Mouse (Mus musculus) hindbrain, embryonic 15.5 days (tissue): ENCODE measurements around the gene Arl15. TPM values are rescaled to one million over a fixed set of nuclear protein-coding genes. Genes with fewer than 3 reads are reported as not detected.

Experiments used
- ATAC-seq: fragments of 200-750 bp; cut with Nextera tagmentation; 2 replicates; pipeline ENCODE4 v1.8.0; 2017; ENCODE audit warnings: low read depth, moderate number of reproducible peaks, moderate TSS enrichment; ENCODE audit not compliant: low FRiP score
- H3K27ac ChIP-seq: fragments of 300-500 bp; sonication (generic); replicated peaks from 2 replicates; pipeline ENCODE4 v1.5.1; 2015; ENCODE audit warnings: mild to moderate bottlenecking, inconsistent platforms
- H3K27me3 ChIP-seq: fragments of 300-500 bp; sonication (generic); 2 replicates; pipeline ENCODE4 v1.6.1; 2015; ENCODE audit warnings: control low read depth, inconsistent platforms
- H3K36me3 ChIP-seq: fragments of 300-500 bp; sonication (generic); 2 replicates; pipeline ENCODE4 v1.6.1; 2015; ENCODE audit warnings: control low read depth, inconsistent platforms
- H3K4me1 ChIP-seq: fragments of 300-500 bp; sonication (generic); replicated peaks from 2 replicates; pipeline ENCODE4 v1.6.1; 2015; ENCODE audit warnings: control low read depth, inconsistent platforms
- H3K4me2 ChIP-seq: fragments of 300-500 bp; sonication (generic); 2 replicates; pipeline ENCODE4 v1.6.1; 2015; ENCODE audit warnings: moderate library complexity, mild to moderate bottlenecking, inconsistent platforms
- H3K4me3 ChIP-seq: fragments of 300-500 bp; sonication (generic); 2 replicates; pipeline ENCODE4 v1.5.1; 2015; ENCODE audit warnings: mild to moderate bottlenecking, inconsistent platforms
- H3K9ac ChIP-seq: fragments of 300-500 bp; sonication (generic); 2 replicates; pipeline ENCODE4 v1.6.1; 2015; ENCODE audit warnings: inconsistent platforms
- H3K9me3 ChIP-seq: fragments of 300-500 bp; sonication (generic); 2 replicates; pipeline ENCODE4 v1.6.1; 2016; ENCODE audit warnings: control low read depth, inconsistent platforms
- WGBS: fragments of 180-500 bp; shearing (Covaris S2); methylation state at CpG from one replicate; pipeline ENCODE4 v1.1.7; 2015; 5-methylcytosine and 5-hydroxymethylcytosine counted together
- polyA plus RNA-seq: library from polyadenylated mRNA; unstranded; fragments of >200 nt; fragmentation: Nextera tagmentation; extraction: Ambion mirVana; gene quantifications from 2 replicates; pipeline ENCODE4 v1.2.1, GENCODE M21; 2015

Arl15 gene
- polyA plus RNA-seq, 1 experiment from 2014 or later = 13.8 TPM

GRCm38 (mm10) chr13:113882959-113883358 is 88.7 kb downstream of the Arl15 start:
- Histone ChIP-seq H3K4me2 (no peak overlapping the region), H3K36me3 (no peaks in the 10 kb centered on the region), H3K9me3 (no peaks in the 10 kb centered on the region), H3K27me3 (no peaks in the 10 kb centered on the region), H3K9ac (no peak overlapping the region), H3K4me3 (no peak overlapping the region), H3K27ac (no peak overlapping the region), H3K4me1 (peaks cover 27% of the 10 kb centered on the region)
- 13% methylated on average over 1 of the region's 1 CpGs for WGBS
- no peak for ATAC-seq

- H3K9me3 ChIP-seq = no peaks in the 10 kb centered on the region
- H3K4me2 ChIP-seq = no peak overlapping the region
- no peak for ATAC-seq
- H3K27me3 ChIP-seq = no peaks in the 10 kb centered on the region
- no peak overlapping the region for H3K9ac ChIP-seq
- 35% methylated on average over 6 of the region's 6 CpGs for WGBS
- no peak overlapping the region for H3K4me3 ChIP-seq
- H3K36me3 ChIP-seq = no peaks in the 10 kb centered on the region
- H3K27ac ChIP-seq = no peak overlapping the region
- H3K4me1 ChIP-seq = peaks cover 9% of the 10 kb centered on the region
Measured at GRCm38 (mm10) chr13:113887090-113887489, 92.8 kb downstream of the Arl15 start.

- no peak for ATAC-seq
- Histone ChIP-seq H3K9ac (no peak overlapping the region), H3K27me3 (no peaks in the 10 kb centered on the region), H3K27ac (no peak overlapping the region), H3K4me1 (peaks cover 9% of the 10 kb centered on the region), H3K36me3 (no peaks in the 10 kb centered on the region), H3K9me3 (no peaks in the 10 kb centered on the region), H3K4me2 (peak overlapping the region; percentile 33; the same call in 1 of the 2 replicates), H3K4me3 (no peak overlapping the region)
- 66% methylated on average over 5 of the region's 5 CpGs for WGBS
Measured at GRCm38 (mm10) chr13:113888126-113888525, 93.8 kb downstream of the Arl15 start.

GRCm38 (mm10) chr13:113888704-113889103 is 94.4 kb downstream of the Arl15 start:
- Histone ChIP-seq H3K36me3 (no peaks in the 10 kb centered on the region), H3K4me2 (peak overlapping the region; percentile 33), H3K9me3 (no peaks in the 10 kb centered on the region), H3K27ac (no peak overlapping the region), H3K4me3 (no peak overlapping the region), H3K27me3 (no peaks in the 10 kb centered on the region), H3K4me1 (peaks cover 9% of the 10 kb centered on the region), H3K9ac (0 out of 2 replicates have a peak overlapping the region, but pooled peaks have one; percentile 6)
- no peak for ATAC-seq
- 33% methylated on average over 16 of the region's 16 CpGs for WGBS

- Histone ChIP-seq H3K4me3 (no peak overlapping the region), H3K4me2 (peak overlapping the region; percentile 33), H3K9ac (0 out of 2 replicates have a peak overlapping the region, but pooled peaks have one; percentile 6), H3K9me3 (no peaks in the 10 kb centered on the region), H3K27ac (no peak overlapping the region), H3K27me3 (no peaks in the 10 kb centered on the region), H3K4me1 (peaks cover 9% of the 10 kb centered on the region), H3K36me3 (no peaks in the 10 kb centered on the region)
- 60% methylated on average over 24 of the region's 24 CpGs for WGBS
- ATAC-seq = no peak
Measured at GRCm38 (mm10) chr13:113889140-113890055, 95.1 kb downstream of the Arl15 start.

- no peaks in the 10 kb centered on the region for H3K4me1 ChIP-seq
- no peaks in the 10 kb centered on the region for H3K9me3 ChIP-seq
- WGBS = 78% methylated on average over 10 of the region's 10 CpGs
Measured at GRCm38 (mm10) chr13:113896684-113897083, 102.4 kb downstream of the Arl15 start.

GRCm38 (mm10) chr13:113897498-113897897 is 103.2 kb downstream of the Arl15 start:
- H3K4me1 ChIP-seq = no peaks in the 10 kb centered on the region
- 93% methylated on average over 3 of the region's 3 CpGs for WGBS
- H3K36me3 ChIP-seq = no peaks in the 10 kb centered on the region
- H3K27me3 ChIP-seq = no peaks in the 10 kb centered on the region
- no peaks in the 10 kb centered on the region for H3K9me3 ChIP-seq
- no peak for ATAC-seq
- H3K4me2 ChIP-seq = no peak overlapping the region
- no peak overlapping the region for H3K9ac ChIP-seq
- H3K4me3 ChIP-seq = no peak overlapping the region
- no peak overlapping the region for H3K27ac ChIP-seq

More at GRCm38 (mm10) chr13:113896684-113897083, 102.4 kb downstream of the Arl15 start:
- no peaks in the 10 kb centered on the region for H3K36me3 ChIP-seq
- H3K27me3 ChIP-seq = no peaks in the 10 kb centered on the region
- H3K27ac ChIP-seq = no peak overlapping the region
- H3K4me2 ChIP-seq = no peak overlapping the region
- no peak overlapping the region for H3K9ac ChIP-seq
- no peak for ATAC-seq
- H3K4me3 ChIP-seq = no peak overlapping the region

- WGBS = 89% methylated on average over 9 of the region's 9 CpGs
- Histone ChIP-seq H3K9me3 (no peaks in the 10 kb centered on the region), H3K4me3 (no peak overlapping the region)
Measured at GRCm38 (mm10) chr13:113897951-113898350, 103.6 kb downstream of the Arl15 start.

GRCm38 (mm10) chr13:113901001-113901545 is 106.8 kb downstream of the Arl15 start:
- Histone ChIP-seq H3K4me1 (no peaks in the 10 kb centered on the region), H3K36me3 (no peaks in the 10 kb centered on the region), H3K27me3 (no peaks in the 10 kb centered on the region), H3K9me3 (no peaks in the 10 kb centered on the region), H3K4me2 (no peak overlapping the region), H3K27ac (no peak overlapping the region), H3K4me3 (no peak overlapping the region), H3K9ac (no peak overlapping the region)
- 94% methylated on average over 11 of the region's 11 CpGs for WGBS
- no peak for ATAC-seq

More at GRCm38 (mm10) chr13:113897951-113898350, 103.6 kb downstream of the Arl15 start:
- H3K9ac ChIP-seq = no peak overlapping the region
- no peaks in the 10 kb centered on the region for H3K27me3 ChIP-seq
- H3K4me1 ChIP-seq = no peaks in the 10 kb centered on the region
- H3K27ac ChIP-seq = no peak overlapping the region
- H3K4me2 ChIP-seq = no peak overlapping the region
- H3K36me3 ChIP-seq = no peaks in the 10 kb centered on the region
- ATAC-seq = no peak

GRCm38 (mm10) chr13:113903255-113903654 is 109.0 kb downstream of the Arl15 start:
- Histone ChIP-seq H3K9me3 (no peaks in the 10 kb centered on the region), H3K4me3 (no peak overlapping the region), H3K4me2 (no peak overlapping the region), H3K27ac (no peak overlapping the region), H3K9ac (no peak overlapping the region), H3K27me3 (no peaks in the 10 kb centered on the region), H3K4me1 (no peaks in the 10 kb centered on the region), H3K36me3 (no peaks in the 10 kb centered on the region)
- WGBS = 92% methylated on average over 6 of the region's 6 CpGs
- ATAC-seq = no peak

GRCm38 (mm10) chr13:113911986-113912519 is 117.7 kb downstream of the Arl15 start:
- 0 out of 2 replicates have a peak overlapping the region, but pooled peaks have one; percentile 4 for H3K4me2 ChIP-seq
- peak; percentile 57; the same call in 1 of the 2 replicates for ATAC-seq

GRCm38 (mm10) chr13:113914551-113914971 is 120.3 kb downstream of the Arl15 start:
- ATAC-seq = no peak
- WGBS = 13% methylated on average over 9 of the region's 9 CpGs
- H3K4me3 ChIP-seq = no peak overlapping the region
- no peaks in the 10 kb centered on the region for H3K9me3 ChIP-seq
- no peaks in the 10 kb centered on the region for H3K36me3 ChIP-seq
- peaks cover 35% of the 10 kb centered on the region for H3K4me1 ChIP-seq
- H3K27me3 ChIP-seq = no peaks in the 10 kb centered on the region
- H3K9ac ChIP-seq = no peak overlapping the region
- H3K27ac ChIP-seq = no peak overlapping the region
- no peak overlapping the region for H3K4me2 ChIP-seq

More at GRCm38 (mm10) chr13:113911986-113912519, 117.7 kb downstream of the Arl15 start:
- H3K9me3 ChIP-seq = no peaks in the 10 kb centered on the region
- H3K36me3 ChIP-seq = no peaks in the 10 kb centered on the region
- WGBS = 44% methylated on average over 11 of the region's 11 CpGs
- H3K27me3 ChIP-seq = no peaks in the 10 kb centered on the region
- no peak overlapping the region for H3K4me3 ChIP-seq
- H3K27ac ChIP-seq = no peak overlapping the region
- peaks cover 13% of the 10 kb centered on the region for H3K4me1 ChIP-seq
- H3K9ac ChIP-seq = no peak overlapping the region
